Mouse (Mus musculus): Measurements from ENCODE around the gene Rsbn1. TPM values are rescaled to one million over a fixed set of nuclear protein-coding genes. Genes with fewer than 3 reads are reported as not detected.

Rsbn1 gene
- polyA plus RNA-seq, 1 experiment from 2014 or later = 21.1 TPM

GRCm38 (mm10) chr3:103904705-103905104 is 9.2 kb upstream of the Rsbn1 start:
- Histone ChIP-seq H3K9me3 (ENCODE audit: control insufficient read depth, low read length) (no peaks in the 10 kb centered on the region), H3K4me1 (ENCODE audit: control insufficient read depth, insufficient read depth, low read length) (no peaks in the 10 kb centered on the region), H3K36me3 (ENCODE audit: control insufficient read depth, insufficient read depth, low read length) (no peaks in the 10 kb centered on the region), H3K27ac (ENCODE audit: low read depth, low read length) (no peak overlapping the region), H3K9ac (ENCODE audit: low read length) (no peak overlapping the region), H3K27me3 (ENCODE audit: control insufficient read depth, insufficient read depth, low read length) (no peaks in the 10 kb centered on the region), H3K4me3 (ENCODE audit: low read depth, low read length) (no peak overlapping the region), H3K4me2 (no peak overlapping the region)
- ATAC-seq (ENCODE audit: low FRiP score) (no peak), DNase-seq (ENCODE audit: low spot score, missing footprints) (no peak)
- 79% methylated on average over 1 of the region's 1 CpGs for WGBS

DNA sequence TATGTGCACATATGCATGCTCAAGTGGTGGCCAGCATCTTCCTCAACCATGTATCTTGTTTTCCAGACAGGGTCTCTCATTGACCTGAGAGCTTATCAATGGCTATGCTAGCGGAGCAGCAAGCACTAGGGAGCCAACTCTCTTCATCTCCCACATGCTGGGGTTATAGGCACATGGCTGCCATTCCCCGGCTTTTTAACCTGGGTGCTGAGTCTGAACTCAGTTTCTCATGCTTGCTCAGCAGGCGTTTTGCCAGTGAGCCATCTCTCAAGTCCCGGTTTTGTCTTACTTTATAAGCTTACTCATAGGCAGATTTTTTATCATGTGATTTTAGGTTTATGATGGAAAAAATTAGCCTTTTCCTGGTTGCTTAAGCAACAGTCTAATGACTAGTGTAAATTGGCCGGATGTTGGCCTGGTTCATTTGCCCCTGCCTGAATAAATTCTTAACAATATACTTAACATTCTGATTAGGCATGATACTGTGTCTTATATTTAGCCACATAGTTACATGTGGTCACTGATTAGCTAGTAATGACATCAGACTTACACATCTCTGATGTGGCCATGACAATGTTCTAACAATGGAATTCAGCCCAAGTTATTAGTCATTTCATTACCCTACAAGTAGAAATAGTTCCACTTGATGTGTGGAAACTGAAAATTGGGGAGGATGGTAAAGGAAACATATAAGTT is 6.4 kb upstream of the Rsbn1 start:
- H3K36me3 ChIP-seq (ENCODE audit: control insufficient read depth, insufficient read depth, low read length) = no peaks in the 10 kb centered on the region
- no peak overlapping the region for H3K9ac ChIP-seq (ENCODE audit: low read length)
- ATAC-seq (ENCODE audit: low FRiP score) = no peak
- no peak overlapping the region for H3K4me2 ChIP-seq
- DNase-seq (ENCODE audit: low spot score, missing footprints) = no peak
- no peak overlapping the region for H3K27ac ChIP-seq (ENCODE audit: low read depth, low read length)
- no peaks in the 10 kb centered on the region for H3K4me1 ChIP-seq (ENCODE audit: control insufficient read depth, insufficient read depth, low read length)
- no peaks in the 10 kb centered on the region for H3K27me3 ChIP-seq (ENCODE audit: control insufficient read depth, insufficient read depth, low read length)
- 79% methylated on average over 5 of the region's 5 CpGs for WGBS
- no peak overlapping the region for H3K4me3 ChIP-seq (ENCODE audit: low read depth, low read length)
- no peaks in the 10 kb centered on the region for H3K9me3 ChIP-seq (ENCODE audit: control insufficient read depth, low read length)

- 75% methylated on average over 2 of the region's 2 CpGs for whole genome bisulfite sequencing
- ATAC-seq (ENCODE audit: low FRiP score) = no peak
These were observed 5.1 kb upstream of the Rsbn1 start for GRCm38 (mm10) chr3:103908781-103909180.

DNA sequence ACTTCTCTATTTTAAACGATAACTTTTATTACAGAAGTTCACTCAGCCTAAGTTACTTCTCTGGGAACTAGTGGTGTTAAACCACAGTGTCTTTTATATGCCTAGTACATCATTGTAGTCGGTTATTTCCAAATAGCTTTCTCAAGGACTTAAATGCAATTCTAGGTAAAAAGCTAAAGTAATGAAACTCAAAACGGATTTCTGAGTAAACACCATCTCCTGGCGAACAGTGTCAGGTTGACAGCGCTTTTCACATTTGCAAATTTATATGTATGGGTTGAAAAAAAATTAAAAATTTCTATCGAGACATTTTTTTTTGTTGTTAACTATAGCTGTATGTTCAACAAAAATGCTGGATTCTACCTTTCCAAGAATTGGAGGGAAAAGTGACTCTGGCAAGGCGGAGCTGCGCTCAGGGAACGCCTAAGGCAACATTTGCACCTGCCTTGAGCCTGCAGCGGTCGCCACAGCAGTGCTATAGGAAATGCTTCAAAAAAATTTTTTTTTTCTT is 414 bp upstream of the Rsbn1 start:
- H3K4me1 ChIP-seq (ENCODE audit: control insufficient read depth, insufficient read depth, low read length) = peaks cover 12% of the 10 kb centered on the region
- H3K4me3 ChIP-seq (ENCODE audit: low read depth, low read length) = peak overlapping the region; percentile 73
- DNase-seq (ENCODE audit: low spot score, missing footprints) (peak; percentile 89), ATAC-seq (ENCODE audit: low FRiP score) (peak; percentile 15)
- WGBS = 10% methylated on average over 11 of the region's 11 CpGs
- H3K27me3 ChIP-seq (ENCODE audit: control insufficient read depth, insufficient read depth, low read length) = no peaks in the 10 kb centered on the region
- H3K36me3 ChIP-seq (ENCODE audit: control insufficient read depth, insufficient read depth, low read length) = no peaks in the 10 kb centered on the region
- H3K27ac ChIP-seq (ENCODE audit: low read depth, low read length) = peak overlapping the region; percentile 89
- peak overlapping the region; percentile 85 for H3K9ac ChIP-seq (ENCODE audit: low read length)
- no peaks in the 10 kb centered on the region for H3K9me3 ChIP-seq (ENCODE audit: control insufficient read depth, low read length)
- H3K4me2 ChIP-seq = peak overlapping the region; percentile 64

More at GRCm38 (mm10) chr3:103908781-103909180, 5.1 kb upstream of the Rsbn1 start:
- Histone ChIP-seq H3K4me1 (ENCODE audit: control insufficient read depth, insufficient read depth, low read length) (no peaks in the 10 kb centered on the region), H3K9ac (ENCODE audit: low read length) (no peak overlapping the region), H3K36me3 (ENCODE audit: control insufficient read depth, insufficient read depth, low read length) (no peaks in the 10 kb centered on the region), H3K4me2 (no peak overlapping the region), H3K27me3 (ENCODE audit: control insufficient read depth, insufficient read depth, low read length) (no peaks in the 10 kb centered on the region), H3K27ac (ENCODE audit: low read depth, low read length) (no peak overlapping the region), H3K9me3 (ENCODE audit: control insufficient read depth, low read length) (no peaks in the 10 kb centered on the region), H3K4me3 (ENCODE audit: low read depth, low read length) (no peak overlapping the region)
- DNase-seq (ENCODE audit: low spot score, missing footprints) = no peak

DNA sequence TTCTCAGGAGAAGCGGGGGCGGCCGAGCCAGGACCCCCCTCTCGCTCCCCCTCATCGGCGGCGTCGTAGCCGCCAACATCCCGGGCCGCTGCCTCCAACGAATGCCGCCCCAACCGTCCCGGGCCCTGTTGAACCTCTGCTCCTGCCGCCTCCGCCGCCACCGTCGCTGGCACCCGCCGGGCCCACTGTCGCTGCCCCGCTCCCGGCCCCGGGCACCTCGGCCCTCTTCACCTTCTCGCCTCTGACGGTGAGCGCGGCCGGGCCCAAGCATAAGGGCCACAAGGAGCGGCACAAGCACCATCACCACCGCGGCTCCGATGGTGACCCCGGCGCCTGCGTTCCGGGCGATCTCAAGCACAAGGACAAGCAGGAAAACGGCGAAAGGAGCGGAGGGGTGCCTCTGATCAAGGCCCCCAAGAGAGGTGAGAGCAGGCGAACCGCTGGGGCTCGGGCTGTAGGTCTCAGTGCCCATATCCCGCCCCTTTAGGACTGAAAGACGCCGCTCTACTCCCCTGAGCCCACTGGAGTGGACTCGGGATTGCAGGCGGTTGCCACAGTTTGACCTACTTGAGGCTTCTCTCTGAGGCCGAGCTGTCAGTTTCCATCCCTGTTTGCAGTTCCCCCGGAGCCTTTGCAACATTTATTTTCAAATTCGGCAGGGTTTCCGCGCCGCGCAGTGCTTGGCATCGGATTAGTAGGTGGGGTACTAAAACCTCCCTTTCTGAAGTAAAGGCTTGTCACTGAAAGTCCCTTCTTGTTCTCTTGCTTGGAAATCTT is 1.0 kb downstream of the Rsbn1 start:
- no peaks in the 10 kb centered on the region for H3K9me3 ChIP-seq (ENCODE audit: control insufficient read depth, low read length)
- H3K27me3 ChIP-seq (ENCODE audit: control insufficient read depth, insufficient read depth, low read length) = no peaks in the 10 kb centered on the region
- H3K4me1 ChIP-seq (ENCODE audit: control insufficient read depth, insufficient read depth, low read length) = peaks cover 12% of the 10 kb centered on the region
- peak overlapping the region; percentile 85 for H3K9ac ChIP-seq (ENCODE audit: low read length)
- 0% methylated on average over 40 of the region's 60 CpGs for WGBS
- peak; percentile 96 for DNase-seq (ENCODE audit: low spot score, missing footprints)
- peak; percentile 55 for ATAC-seq (ENCODE audit: low FRiP score)
- peak overlapping the region; percentile 57 for H3K27ac ChIP-seq (ENCODE audit: low read depth, low read length)
- H3K4me3 ChIP-seq (ENCODE audit: low read depth, low read length) = peak overlapping the region; percentile 73
- peak overlapping the region; percentile 56 for H3K4me2 ChIP-seq
- no peaks in the 10 kb centered on the region for H3K36me3 ChIP-seq (ENCODE audit: control insufficient read depth, insufficient read depth, low read length)

- no peaks in the 10 kb centered on the region for H3K27me3 ChIP-seq (ENCODE audit: control insufficient read depth, insufficient read depth, low read length)
- WGBS = 10% methylated on average over 7 of the region's 7 CpGs
- peak overlapping the region; percentile 73 for H3K4me3 ChIP-seq (ENCODE audit: low read depth, low read length)
- peaks cover 12% of the 10 kb centered on the region for H3K4me1 ChIP-seq (ENCODE audit: control insufficient read depth, insufficient read depth, low read length)
- ATAC-seq (ENCODE audit: low FRiP score) (no peak), DNase-seq (ENCODE audit: low spot score, missing footprints) (peak; percentile 86)
- peak overlapping the region; percentile 56 for H3K4me2 ChIP-seq
- no peak overlapping the region for H3K27ac ChIP-seq (ENCODE audit: low read depth, low read length)
- H3K36me3 ChIP-seq (ENCODE audit: control insufficient read depth, insufficient read depth, low read length) = no peaks in the 10 kb centered on the region
- peak overlapping the region; percentile 85 for H3K9ac ChIP-seq (ENCODE audit: low read length)
- no peaks in the 10 kb centered on the region for H3K9me3 ChIP-seq (ENCODE audit: control insufficient read depth, low read length)
These were observed 1.6 kb downstream of the Rsbn1 start for GRCm38 (mm10) chr3:103915509-103915896.

GRCm38 (mm10) chr3:103916205-103916838 is 2.4 kb downstream of the Rsbn1 start:
- H3K27me3 ChIP-seq (ENCODE audit: control insufficient read depth, insufficient read depth, low read length) = no peaks in the 10 kb centered on the region
- peak overlapping the region; percentile 43 for H3K9ac ChIP-seq (ENCODE audit: low read length)
- peaks cover 12% of the 10 kb centered on the region for H3K4me1 ChIP-seq (ENCODE audit: control insufficient read depth, insufficient read depth, low read length)
- no peak overlapping the region for H3K27ac ChIP-seq (ENCODE audit: low read depth, low read length)
- no peaks in the 10 kb centered on the region for H3K36me3 ChIP-seq (ENCODE audit: control insufficient read depth, insufficient read depth, low read length)
- DNase-seq (ENCODE audit: low spot score, missing footprints) (no peak), ATAC-seq (ENCODE audit: low FRiP score) (no peak)
- H3K4me3 ChIP-seq (ENCODE audit: low read depth, low read length) = peak overlapping the region; percentile 73
- 72% methylated on average over 5 of the region's 5 CpGs for WGBS
- H3K4me2 ChIP-seq = peak overlapping the region; percentile 56
- H3K9me3 ChIP-seq (ENCODE audit: control insufficient read depth, low read length) = no peaks in the 10 kb centered on the region

DNA sequence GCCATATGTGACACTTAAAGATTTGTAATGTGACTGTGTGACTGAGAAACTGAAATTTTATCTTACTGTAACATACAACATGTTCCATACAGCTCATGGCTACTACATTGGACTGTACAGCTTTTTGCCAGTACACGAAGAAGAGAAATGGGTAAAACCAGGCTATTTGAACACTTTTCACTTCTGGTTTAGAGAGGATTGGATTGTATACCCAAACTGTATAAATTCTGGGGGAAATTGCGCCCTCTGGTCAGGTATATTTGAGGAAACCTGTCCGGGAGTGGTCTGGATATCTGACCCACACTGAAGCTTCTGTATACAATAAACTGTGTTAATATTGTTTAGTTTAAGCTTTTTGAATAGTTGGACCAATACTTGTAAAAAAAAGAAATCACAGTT is 2.9 kb downstream of the Rsbn1 start:
- ATAC-seq (ENCODE audit: low FRiP score) (no peak), DNase-seq (ENCODE audit: low spot score, missing footprints) (no peak)
- WGBS = 80% methylated on average over 3 of the region's 3 CpGs
- H3K9ac ChIP-seq (ENCODE audit: low read length) = no peak overlapping the region
- peaks cover 12% of the 10 kb centered on the region for H3K4me1 ChIP-seq (ENCODE audit: control insufficient read depth, insufficient read depth, low read length)
- H3K4me3 ChIP-seq (ENCODE audit: low read depth, low read length) = peak overlapping the region; percentile 73
- H3K27ac ChIP-seq (ENCODE audit: low read depth, low read length) = no peak overlapping the region
- no peaks in the 10 kb centered on the region for H3K27me3 ChIP-seq (ENCODE audit: control insufficient read depth, insufficient read depth, low read length)
- H3K4me2 ChIP-seq = peak overlapping the region; percentile 56
- H3K36me3 ChIP-seq (ENCODE audit: control insufficient read depth, insufficient read depth, low read length) = no peaks in the 10 kb centered on the region
- H3K9me3 ChIP-seq (ENCODE audit: control insufficient read depth, low read length) = no peaks in the 10 kb centered on the region

GRCm38 (mm10) chr3:103920094-103920493 is 6.2 kb downstream of the Rsbn1 start:
- no peak overlapping the region for H3K9ac ChIP-seq (ENCODE audit: low read length)
- peaks cover 12% of the 10 kb centered on the region for H3K4me1 ChIP-seq (ENCODE audit: control insufficient read depth, insufficient read depth, low read length)
- no peaks in the 10 kb centered on the region for H3K27me3 ChIP-seq (ENCODE audit: control insufficient read depth, insufficient read depth, low read length)
- 97% methylated on average over 1 of the region's 1 CpGs for WGBS
- ATAC-seq (ENCODE audit: low FRiP score) (no peak), DNase-seq (ENCODE audit: low spot score, missing footprints) (no peak)
- H3K4me3 ChIP-seq (ENCODE audit: low read depth, low read length) = no peak overlapping the region
- H3K4me2 ChIP-seq = no peak overlapping the region
- H3K27ac ChIP-seq (ENCODE audit: low read depth, low read length) = no peak overlapping the region
- H3K9me3 ChIP-seq (ENCODE audit: control insufficient read depth, low read length) = no peaks in the 10 kb centered on the region
- H3K36me3 ChIP-seq (ENCODE audit: control insufficient read depth, insufficient read depth, low read length) = no peaks in the 10 kb centered on the region

Measured in midbrain, embryonic 11.5 days (tissue).